Mouse (Mus musculus): ENCODE data around the gene Serpina3k. TPM values are rescaled to one million over a fixed set of nuclear protein-coding genes. Genes with fewer than 3 reads are reported as not detected.

The Serpina3k gene
- polyA plus RNA-seq, 1 experiment from 2014 or later: not detected

Other genes starting within 250 kb of the Serpina3k start
- gene Serpina5, start 237.4 kb upstream of the Serpina3k start, polyA plus RNA-seq (2014; fragmentation: Nextera tagmentation; extraction: Ambion mirVana): not detected in 2 replicates
- not detected in 2 replicates for gene Serpina3a, start 225.8 kb upstream of the Serpina3k start, polyA plus RNA-seq (2014; fragmentation: Nextera tagmentation; extraction: Ambion mirVana)
- gene Serpina3b, start 210.5 kb upstream of the Serpina3k start, polyA plus RNA-seq (2014; fragmentation: Nextera tagmentation; extraction: Ambion mirVana): not detected in 2 replicates
- gene Serpina3c, start 184.6 kb upstream of the Serpina3k start, polyA plus RNA-seq (2014; fragmentation: Nextera tagmentation; extraction: Ambion mirVana): not detected in 2 replicates
- 0.43 TPM in 1 of 2 replicates, not detected in the other for gene Serpina3f, start 123.9 kb upstream of the Serpina3k start, polyA plus RNA-seq (2014; fragmentation: Nextera tagmentation; extraction: Ambion mirVana)
- 0.45 and 1.5 TPM in 2 replicates for gene Serpina3g, start 102.2 kb upstream of the Serpina3k start, polyA plus RNA-seq (2014; fragmentation: Nextera tagmentation; extraction: Ambion mirVana)
- gene Serpina3i, start 75.4 kb upstream of the Serpina3k start, polyA plus RNA-seq (2014; fragmentation: Nextera tagmentation; extraction: Ambion mirVana): not detected in 2 replicates
- gene Serpina3j, start 23.9 kb upstream of the Serpina3k start, polyA plus RNA-seq (2014; fragmentation: Nextera tagmentation; extraction: Ambion mirVana): not detected in 2 replicates
- not detected in 2 replicates for gene Serpina3m, start within 50 bp of the Serpina3k start, polyA plus RNA-seq (2014; fragmentation: Nextera tagmentation; extraction: Ambion mirVana)
- 0.16 and 0.24 TPM in 2 replicates for gene Serpina3n, start 68.2 kb downstream of the Serpina3k start, polyA plus RNA-seq (2014; fragmentation: Nextera tagmentation; extraction: Ambion mirVana)
- not detected in 2 replicates for gene Gsc, start 134.8 kb downstream of the Serpina3k start, polyA plus RNA-seq (2014; fragmentation: Nextera tagmentation; extraction: Ambion mirVana)